Mouse (Mus musculus): ENCODE results near the gene Gzmd.
"Not testable (repeated sequence)": the region's sequence is repeated elsewhere in the genome, so short reads cannot be mapped to it uniquely, and the experiment has no call there.

The Gzmd gene

GRCm38 (mm10) chr14:56132508-56132907 lies at the start of gene Gzmd:
Gene Gzmd (minus strand): TSS chr14:56132608.
- not testable (repeated sequence) for DNase-seq (ENCODE audit: low read depth)

GRCm38 (mm10) chr14:56177651-56178050 lies 45.2 kb upstream of the Gzmd start:
- peak; percentile 54 for DNase-seq (ENCODE audit: low read depth)

GRCm38 (mm10) chr14:56174499-56174898 lies 42.1 kb upstream of the Gzmd start, which contains the start of gene Gzmn:
Gene Gzmn (minus strand): TSS chr14:56174599.
- DNase-seq (ENCODE audit: low read depth): no peak

GRCm38 (mm10) chr14:56173396-56173795 lies 41.0 kb upstream of the Gzmd start:
- no peak for DNase-seq (ENCODE audit: low read depth)

- no peak for DNase-seq (ENCODE audit: low read depth)
Observed at GRCm38 (mm10) chr14:56172744-56173143, 40.3 kb upstream of the Gzmd start.

- DNase-seq (ENCODE audit: low read depth): no peak
Observed at GRCm38 (mm10) chr14:56168009-56168408, 35.6 kb upstream of the Gzmd start.

- no peak for DNase-seq (ENCODE audit: low read depth)
Observed at GRCm38 (mm10) chr14:56162109-56162508, 29.7 kb upstream of the Gzmd start.

GRCm38 (mm10) chr14:56159479-56159878 lies 27.1 kb upstream of the Gzmd start, which contains the start of gene Gzmg:
Gene Gzmg (minus strand): TSS chr14:56159579.
- DNase-seq (ENCODE audit: low read depth): not testable (repeated sequence)

GRCm38 (mm10) chr14:56155340-56155739 lies 22.9 kb upstream of the Gzmd start:
- DNase-seq (ENCODE audit: low read depth): peak; percentile 8

- DNase-seq (ENCODE audit: low read depth): not testable (repeated sequence)
Observed at GRCm38 (mm10) chr14:56133675-56134074, 1.3 kb upstream of the Gzmd start.

GRCm38 (mm10) chr14:56128341-56128740 lies 4.1 kb downstream of the Gzmd start:
- no peak for DNase-seq (ENCODE audit: low read depth)

GRCm38 (mm10) chr14:56123516-56123915 lies 8.9 kb downstream of the Gzmd start:
- DNase-seq (ENCODE audit: low read depth): no peak

GRCm38 (mm10) chr14:56120525-56120924 lies 11.9 kb downstream of the Gzmd start, which contains the start of gene Gzme:
Gene Gzme (minus strand): TSS chr14:56120625.
- no peak for DNase-seq (ENCODE audit: low read depth)

- not testable (repeated sequence) for DNase-seq (ENCODE audit: low read depth)
Observed at GRCm38 (mm10) chr14:56115531-56116310, 16.7 kb downstream of the Gzmd start.

GRCm38 (mm10) chr14:56105447-56106180 lies 26.8 kb downstream of the Gzmd start:
- DNase-seq (ENCODE audit: low read depth): no peak

GRCm38 (mm10) chr14:56105016-56105415 lies 27.4 kb downstream of the Gzmd start:
- no peak for DNase-seq (ENCODE audit: low read depth)

- DNase-seq (ENCODE audit: low read depth): no peak
Observed at GRCm38 (mm10) chr14:56103452-56103851, 29.0 kb downstream of the Gzmd start.

- DNase-seq (ENCODE audit: low read depth): no peak
Observed at GRCm38 (mm10) chr14:56102386-56102785, 30.0 kb downstream of the Gzmd start, which contains the start of gene Ctsg. Gene Ctsg (minus strand): TSS chr14:56102574.

- peak; percentile 6 for DNase-seq (ENCODE audit: low read depth)
Observed at GRCm38 (mm10) chr14:56098940-56099339, 33.5 kb downstream of the Gzmd start.

- DNase-seq (ENCODE audit: low read depth): no peak
Observed at GRCm38 (mm10) chr14:56097597-56097996, 34.8 kb downstream of the Gzmd start.

GRCm38 (mm10) chr14:56093353-56093752 lies 39.1 kb downstream of the Gzmd start:
- DNase-seq (ENCODE audit: low read depth): no peak

GRCm38 (mm10) chr14:56086711-56087110 lies 45.7 kb downstream of the Gzmd start:
- no peak for DNase-seq (ENCODE audit: low read depth)

GRCm38 (mm10) chr14:56085167-56085566 lies 47.2 kb downstream of the Gzmd start, which contains the start of gene Mcpt8:
Gene Mcpt8 (minus strand): TSS chr14:56085273.
- DNase-seq (ENCODE audit: low read depth): no peak

Data from naive thymus-derived CD4-positive, alpha-beta T cell, adult 2 months (primary cell).